Mouse (Mus musculus): Measurements from ENCODE around the gene Xpc.

- TF ChIP-seq CTCF (IDR thresholded peaks at IDR 0.05; ENCODE audit: extremely low read depth, insufficient read length, insufficient replicate concordance, low read depth, low read length) = no peak
- TF ChIP-seq POLR2A (IDR thresholded peaks at IDR 0.05; ENCODE audit: low read depth, low read length) = no peak
Observed at GRCm38 (mm10) chr6:91506036-91506435, 9.7 kb downstream of the Xpc start.

Measured in small intestine, adult 2 months (tissue).